Mouse (Mus musculus): Measurements from ENCODE around the gene Nwd1. TPM values are rescaled to one million over a fixed set of nuclear protein-coding genes. Genes with fewer than 3 reads are reported as not detected.

Gene Nwd1
- polyA plus RNA-seq, 1 experiment from 2014 or later = not detected

DNA sequence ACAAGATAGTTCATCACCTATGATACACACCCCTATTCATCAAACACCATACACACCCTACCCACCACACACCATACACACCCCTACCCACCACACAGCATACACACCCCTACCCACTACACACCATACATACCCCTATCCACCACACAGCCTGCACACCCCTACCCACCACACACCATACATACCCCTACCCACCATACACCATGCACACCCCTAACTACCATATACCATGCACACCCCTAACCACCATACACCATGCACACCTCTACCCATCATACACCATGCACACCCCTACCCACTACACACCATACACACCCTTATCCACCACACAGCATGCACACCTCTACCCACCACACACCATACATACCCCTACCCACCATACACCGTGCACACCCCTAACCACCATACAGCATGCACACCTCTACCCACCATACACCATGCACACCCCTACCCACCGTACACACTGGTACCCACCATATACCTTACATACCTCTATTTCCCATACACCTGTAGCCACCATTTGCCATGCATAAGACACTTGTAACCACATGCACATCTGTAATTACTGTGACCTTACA, 51.9 kb downstream of the Nwd1 start:
- ATAC-seq (replicated peaks; ENCODE audit: low FRiP score, low read depth) (no peak; the same call in 1 of the 2 replicates), DNase-seq (ENCODE audit: low spot score) (no peak)
- Histone ChIP-seq H3K27ac (no peak overlapping the region), H3K4me1 (replicated peaks; ENCODE audit: insufficient read depth, low read length) (no peaks in the 10 kb centered on the region), H3K4me2 (ENCODE audit: low read length) (no peak overlapping the region), H3K36me3 (ENCODE audit: insufficient read depth, low read length) (no peaks in the 10 kb centered on the region), H3K9me3 (replicated peaks; ENCODE audit: low read length) (no peaks in the 10 kb centered on the region), H3K4me3 (replicated peaks; ENCODE audit: low read depth, low read length) (no peak overlapping the region), H3K27me3 (ENCODE audit: insufficient read depth, low read length) (no peaks in the 10 kb centered on the region), H3K9ac (ENCODE audit: low read depth, low read length) (no peak overlapping the region)
- 93% methylated on average over 2 of the region's 2 CpGs for WGBS
- no peak for TF ChIP-seq CTCF (IDR thresholded peaks at IDR 0.05; ENCODE audit: low read depth)

DNA sequence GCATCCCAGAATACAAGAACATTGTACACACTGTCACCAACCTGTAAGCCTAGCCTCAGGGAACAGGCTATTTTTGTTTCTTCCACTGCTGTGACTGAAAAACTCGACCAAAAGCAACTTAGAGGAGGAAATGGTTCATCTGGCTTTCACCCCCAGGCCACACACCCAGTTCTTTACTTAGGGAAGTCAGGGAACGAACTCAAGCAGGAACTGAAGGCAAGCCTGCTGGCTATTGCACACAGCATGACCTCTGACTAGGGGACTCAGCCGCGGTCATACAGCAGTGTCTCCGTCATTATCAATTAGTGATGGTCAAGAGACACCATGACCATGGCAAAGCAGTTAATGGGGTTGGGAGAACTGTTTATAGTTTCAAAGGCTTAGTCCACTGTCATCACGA, 66.1 kb downstream of the Nwd1 start:
- Histone ChIP-seq H3K27ac (no peak overlapping the region), H3K4me3 (replicated peaks; ENCODE audit: low read depth, low read length) (no peak overlapping the region), H3K4me2 (ENCODE audit: low read length) (no peak overlapping the region), H3K9me3 (replicated peaks; ENCODE audit: low read length) (no peaks in the 10 kb centered on the region), H3K27me3 (ENCODE audit: insufficient read depth, low read length) (no peaks in the 10 kb centered on the region), H3K36me3 (ENCODE audit: insufficient read depth, low read length) (no peaks in the 10 kb centered on the region), H3K9ac (ENCODE audit: low read depth, low read length) (no peak overlapping the region), H3K4me1 (replicated peaks; ENCODE audit: insufficient read depth, low read length) (no peaks in the 10 kb centered on the region)
- ATAC-seq (replicated peaks; ENCODE audit: low FRiP score, low read depth) (no peak), DNase-seq (ENCODE audit: low spot score) (no peak)
- TF ChIP-seq CTCF (IDR thresholded peaks at IDR 0.05; ENCODE audit: low read depth) = no peak
- 63% methylated on average over 6 of the region's 6 CpGs for WGBS

DNA sequence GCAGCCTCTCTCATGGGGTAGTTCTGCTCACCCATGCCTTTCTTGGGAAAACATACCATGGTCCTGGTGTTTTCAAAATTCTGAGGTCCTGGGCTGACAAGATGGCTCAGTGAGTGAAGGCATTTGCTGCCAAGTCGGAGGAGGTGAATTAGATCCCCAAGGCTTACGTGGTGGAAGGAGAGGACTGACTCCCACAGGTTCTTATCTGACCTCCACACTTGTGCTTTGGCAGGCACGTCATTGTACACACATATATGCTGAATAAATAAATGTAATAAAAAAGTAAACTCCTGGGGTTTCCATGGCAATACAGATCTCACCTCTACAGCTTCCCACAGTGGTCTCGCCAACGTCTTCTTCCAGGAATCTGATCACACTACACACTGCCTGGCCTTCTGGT, 70.1 kb downstream of the Nwd1 start:
- no peak overlapping the region for H3K9ac ChIP-seq (ENCODE audit: low read depth, low read length)
- no peak for TF ChIP-seq CTCF (IDR thresholded peaks at IDR 0.05; ENCODE audit: low read depth)
- H3K4me3 ChIP-seq (replicated peaks; ENCODE audit: low read depth, low read length) = no peak overlapping the region
- no peak overlapping the region for H3K4me2 ChIP-seq (ENCODE audit: low read length)
- no peaks in the 10 kb centered on the region for H3K36me3 ChIP-seq (ENCODE audit: insufficient read depth, low read length)
- no peak for DNase-seq (ENCODE audit: low spot score)
- H3K4me1 ChIP-seq (replicated peaks; ENCODE audit: insufficient read depth, low read length) = no peaks in the 10 kb centered on the region
- no peak for ATAC-seq (replicated peaks; ENCODE audit: low FRiP score, low read depth)
- 71% methylated on average over 5 of the region's 5 CpGs for WGBS
- H3K9me3 ChIP-seq (replicated peaks; ENCODE audit: low read length) = no peaks in the 10 kb centered on the region
- H3K27ac ChIP-seq = no peak overlapping the region
- H3K27me3 ChIP-seq (ENCODE audit: insufficient read depth, low read length) = no peaks in the 10 kb centered on the region

DNA sequence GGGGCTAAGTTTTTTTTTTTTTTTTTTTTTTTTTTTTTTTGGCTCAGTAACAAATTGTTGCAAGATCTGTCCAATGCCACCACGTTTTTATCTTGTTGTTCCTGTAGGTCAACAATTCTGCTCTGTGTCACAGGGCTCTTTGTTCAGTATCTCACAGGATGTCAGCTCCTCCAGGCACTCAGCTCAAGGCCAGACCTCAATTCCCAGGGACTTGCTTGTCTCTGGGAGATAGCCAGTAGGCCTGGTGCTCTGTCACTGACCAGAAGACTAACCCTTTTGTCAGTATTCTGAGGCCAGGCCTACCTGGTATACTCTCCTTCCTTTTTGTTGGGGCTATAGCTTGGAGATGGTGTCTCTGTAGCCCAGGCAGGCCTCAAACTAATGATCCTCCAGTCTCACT, 74.0 kb downstream of the Nwd1 start:
- H3K27ac ChIP-seq = no peak overlapping the region
- no peak overlapping the region for H3K4me2 ChIP-seq (ENCODE audit: low read length)
- peaks cover 8% of the 10 kb centered on the region; the same call in 1 of the 2 replicates for H3K36me3 ChIP-seq (ENCODE audit: insufficient read depth, low read length)
- no peak overlapping the region for H3K9ac ChIP-seq (ENCODE audit: low read depth, low read length)
- 46% methylated on average over 1 of the region's 1 CpGs for WGBS
- no peaks in the 10 kb centered on the region; the same call in 1 of the 2 replicates for H3K4me1 ChIP-seq (replicated peaks; ENCODE audit: insufficient read depth, low read length)
- no peak for TF ChIP-seq CTCF (IDR thresholded peaks at IDR 0.05; ENCODE audit: low read depth)
- H3K27me3 ChIP-seq (ENCODE audit: insufficient read depth, low read length) = no peaks in the 10 kb centered on the region
- H3K4me3 ChIP-seq (replicated peaks; ENCODE audit: low read depth, low read length) = no peak overlapping the region
- DNase-seq (ENCODE audit: low spot score) = no peak
- ATAC-seq (replicated peaks; ENCODE audit: low FRiP score, low read depth) = no peak
- no peaks in the 10 kb centered on the region for H3K9me3 ChIP-seq (replicated peaks; ENCODE audit: low read length)

DNA sequence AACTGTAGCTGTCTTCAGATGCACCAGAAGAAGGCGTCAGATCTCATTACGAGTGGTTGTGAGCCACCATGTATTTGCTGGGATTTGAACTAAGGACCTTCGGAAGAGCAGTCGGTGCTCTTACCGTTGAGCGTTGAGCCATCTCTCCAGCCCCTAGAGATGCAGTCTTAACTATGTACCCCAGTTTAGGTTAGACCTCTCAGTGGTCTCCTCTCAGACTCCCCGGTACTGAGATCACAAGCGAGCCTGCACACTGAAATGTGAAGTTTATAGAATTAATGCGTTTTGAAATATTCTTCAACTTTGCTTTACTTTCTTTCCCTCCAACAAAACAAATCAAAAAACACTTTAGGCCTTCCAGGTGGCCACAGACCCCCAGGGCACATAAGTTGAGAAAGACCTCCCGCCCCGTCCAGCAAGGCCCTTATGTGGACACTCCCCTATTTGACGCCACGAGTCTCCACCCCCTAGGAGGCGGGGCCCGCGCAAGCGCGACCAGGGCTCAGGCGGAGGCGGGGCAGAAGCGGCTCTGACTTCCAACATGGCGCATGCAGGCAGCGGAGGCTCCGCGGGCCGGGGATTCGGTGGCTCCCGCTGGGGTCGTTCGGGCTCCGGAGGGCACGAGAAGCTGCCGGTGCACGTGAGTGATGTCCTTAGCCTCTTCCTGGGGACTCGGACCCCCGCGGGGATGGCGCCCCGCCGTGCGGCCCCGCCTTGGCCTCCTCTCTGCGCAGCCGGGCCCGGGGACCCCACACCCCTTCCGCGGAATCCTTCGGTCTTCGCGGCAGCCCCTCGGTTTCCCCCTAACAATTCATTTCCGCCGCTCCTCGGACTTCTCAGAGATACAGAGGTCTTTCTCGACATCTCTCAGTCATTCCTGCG, 76.5 kb downstream of the Nwd1 start, which contains the start of gene Sin3b:
TSS of gene Sin3b (plus strand) at position 517 of the 882 bp plus-strand sequence.
- Histone ChIP-seq H3K36me3 (ENCODE audit: insufficient read depth, low read length) (peaks cover 33% of the 10 kb centered on the region), H3K9me3 (replicated peaks; ENCODE audit: low read length) (no peaks in the 10 kb centered on the region), H3K4me1 (replicated peaks; ENCODE audit: insufficient read depth, low read length) (no peaks in the 10 kb centered on the region; the same call in 1 of the 2 replicates), H3K27ac (peak within 1 kb of the TSS; percentile 56), H3K4me3 (replicated peaks; ENCODE audit: low read depth, low read length) (peak within 1 kb of the TSS; percentile 99), H3K9ac (ENCODE audit: low read depth, low read length) (peak within 1 kb of the TSS; percentile 96), H3K4me2 (ENCODE audit: low read length) (peak within 1 kb of the TSS; percentile 94), H3K27me3 (ENCODE audit: insufficient read depth, low read length) (no peaks in the 10 kb centered on the region)
- TF ChIP-seq CTCF (IDR thresholded peaks at IDR 0.05; ENCODE audit: low read depth) = no peak
- WGBS = 13% methylated on average over 56 of the region's 56 CpGs
- DNase-seq (ENCODE audit: low spot score) (peak; percentile 95), ATAC-seq (replicated peaks; ENCODE audit: low FRiP score, low read depth) (peak; percentile 98)

DNA sequence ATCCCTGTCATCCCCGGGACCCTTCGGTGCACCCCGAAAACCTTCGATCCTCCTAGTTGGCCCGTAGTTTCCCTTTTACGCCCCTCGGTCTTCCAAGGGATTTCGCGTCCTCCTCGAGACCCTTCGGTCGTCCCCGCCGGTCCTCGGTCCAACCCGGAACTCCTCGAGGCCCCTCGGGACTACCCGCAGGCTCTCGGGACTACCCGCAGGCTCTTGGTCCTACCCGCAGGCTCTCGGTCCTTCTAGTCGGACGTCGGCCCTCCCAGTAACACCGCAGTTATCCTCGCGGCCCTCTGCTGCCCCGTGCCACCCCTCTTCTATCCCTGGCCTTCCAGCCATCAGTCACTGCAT, 77.1 kb downstream of the Nwd1 start:
- TF ChIP-seq CTCF (IDR thresholded peaks at IDR 0.05; ENCODE audit: low read depth) = no peak
- WGBS = under 1% methylated on average over 30 of the region's 30 CpGs
- H3K4me3 ChIP-seq (replicated peaks; ENCODE audit: low read depth, low read length) = peak overlapping the region; percentile 99
- H3K4me2 ChIP-seq (ENCODE audit: low read length) = peak overlapping the region; percentile 94
- peaks cover 33% of the 10 kb centered on the region for H3K36me3 ChIP-seq (ENCODE audit: insufficient read depth, low read length)
- no peaks in the 10 kb centered on the region for H3K9me3 ChIP-seq (replicated peaks; ENCODE audit: low read length)
- H3K9ac ChIP-seq (ENCODE audit: low read depth, low read length) = peak overlapping the region; percentile 96
- peak; percentile 13 for DNase-seq (ENCODE audit: low spot score)
- no peaks in the 10 kb centered on the region for H3K27me3 ChIP-seq (ENCODE audit: insufficient read depth, low read length)
- no peaks in the 10 kb centered on the region; the same call in 1 of the 2 replicates for H3K4me1 ChIP-seq (replicated peaks; ENCODE audit: insufficient read depth, low read length)
- peak overlapping the region; percentile 56 for H3K27ac ChIP-seq
- ATAC-seq (replicated peaks; ENCODE audit: low FRiP score, low read depth) = 0 out of 2 replicates have a peak, but pooled peaks have one; percentile 45
